In genomic region chr12:12621506-12621905, GRCm38 (mm10) we compare ENCODE assay signal across 17 mouse cellular contexts.
DNase-seq lines count a peak whose midpoint lies in the region; ATAC-seq lines count a peak whose summit lies in the region.
"Had no signal": no experiment of that assay in that cellular context is flagged by ENCODE, and none has a peak within 500 bp of the region (broad histone marks: within the 10 kb centered on the region; RNA-seq: fewer than 3 reads in every experiment).

No protein-coding gene starts in this region.

- no peak overlapping the region for H3K9ac ChIP-seq in midbrain, embryonic 14.5 days (replicated peaks; ENCODE audit: low read length)
- H3K9ac ChIP-seq: embryonic facial prominence, embryonic 12.5 days; forebrain, embryonic 13.5 days; forebrain, embryonic 15.5 days; forebrain, postnatal 0 days had no signal

- no peak for ATAC-seq in midbrain, embryonic 14.5 days (ENCODE audit: low FRiP score, low TSS enrichment)
- ATAC-seq: forebrain, embryonic 13.5 days; forebrain, embryonic 15.5 days; forebrain, postnatal 0 days had no signal

- no peak overlapping the region for H3K4me2 ChIP-seq in midbrain, embryonic 14.5 days (ENCODE audit: low read length)
- H3K4me2 ChIP-seq: embryonic facial prominence, embryonic 12.5 days; forebrain, embryonic 13.5 days; forebrain, embryonic 15.5 days had no signal

- 91% methylated on average over 9 of the region's 9 CpGs for WGBS in midbrain, embryonic 10.5 days
- 90% methylated on average over 9 of the region's 9 CpGs for WGBS in midbrain, embryonic 14.5 days
- 72% methylated on average over 9 of the region's 9 CpGs for WGBS in limb, embryonic 10.5 days

- H3K9me3 ChIP-seq in midbrain, embryonic 10.5 days (replicated peaks) = no peaks in the 10 kb centered on the region
- H3K9me3 ChIP-seq in midbrain, embryonic 14.5 days (ENCODE audit: control insufficient read depth, low read length) = no peaks in the 10 kb centered on the region
- no peaks in the 10 kb centered on the region for H3K9me3 ChIP-seq in limb, embryonic 10.5 days (replicated peaks)
- H3K9me3 ChIP-seq: embryonic facial prominence, embryonic 12.5 days; forebrain, embryonic 13.5 days; forebrain, embryonic 15.5 days had no signal

- no peak overlapping the region for H3K4me3 ChIP-seq in midbrain, embryonic 10.5 days
- H3K4me3 ChIP-seq in midbrain, embryonic 14.5 days (replicated peaks; ENCODE audit: low read depth, low read length) = no peak overlapping the region
- H3K4me3 ChIP-seq in limb, embryonic 10.5 days = no peak overlapping the region
- H3K4me3 ChIP-seq: embryonic facial prominence, embryonic 12.5 days; forebrain, embryonic 13.5 days; forebrain, embryonic 15.5 days had no signal

- 0 out of 2 replicates have a peak overlapping the region, but pooled peaks have one; percentile 50 for H3K27ac ChIP-seq in midbrain, embryonic 10.5 days (replicated peaks)
- H3K27ac ChIP-seq in midbrain, embryonic 14.5 days (replicated peaks; ENCODE audit: low read depth, low read length) = no peak overlapping the region
- H3K27ac ChIP-seq in limb, embryonic 10.5 days = peak overlapping the region; percentile 34; the same call in 1 of the 2 replicates
- H3K27ac ChIP-seq: embryonic facial prominence, embryonic 12.5 days; forebrain, embryonic 13.5 days; forebrain, embryonic 15.5 days had no signal

- H3K36me3 ChIP-seq in midbrain, embryonic 10.5 days = no peaks in the 10 kb centered on the region
- H3K36me3 ChIP-seq in midbrain, embryonic 14.5 days (ENCODE audit: control insufficient read depth, insufficient read depth, low read length) = no peaks in the 10 kb centered on the region
- H3K36me3 ChIP-seq in limb, embryonic 10.5 days = no peaks in the 10 kb centered on the region
- H3K36me3 ChIP-seq: embryonic facial prominence, embryonic 12.5 days; forebrain, embryonic 15.5 days had no signal

- H3K27me3 ChIP-seq in midbrain, embryonic 10.5 days (ENCODE audit: low read depth, poor library complexity, severe bottlenecking) = peaks cover 49% of the 10 kb centered on the region
- no peaks in the 10 kb centered on the region for H3K27me3 ChIP-seq in midbrain, embryonic 14.5 days (ENCODE audit: control insufficient read depth, insufficient read depth, low read length)
- H3K27me3 ChIP-seq in limb, embryonic 10.5 days (ENCODE audit: low read depth, poor library complexity, severe bottlenecking) = no peaks in the 10 kb centered on the region
- H3K27me3 ChIP-seq: embryonic facial prominence, embryonic 12.5 days; forebrain, embryonic 13.5 days; forebrain, embryonic 15.5 days had no signal

- peak; percentile 27 to 41 for DNase-seq in cerebellum, postnatal 14 days
- no peak for DNase-seq in cerebellum, adult 18-20 months
- no peak for DNase-seq in midbrain, embryonic 10.5 days (ENCODE audit: low spot score)
- no peak for DNase-seq in midbrain, embryonic 14.5 days
- no peak for DNase-seq in limb, embryonic 10.5 days (ENCODE audit: low spot score)
- no peak for DNase-seq in thymus, postnatal 4 days
- DNase-seq: adrenal gland, adult 2 months; adrenal gland, postnatal 10 days; adrenal gland, postnatal 25 days; cerebellum, adult 11 months; cerebellum, adult 2 months; cerebellum, adult 9-10 months; embryo, embryonic 11 days; forebrain, postnatal 0 days had no signal

- peaks cover 47% of the 10 kb centered on the region for H3K4me1 ChIP-seq in midbrain, embryonic 10.5 days
- H3K4me1 ChIP-seq in midbrain, embryonic 14.5 days (ENCODE audit: control insufficient read depth, insufficient read depth, low read length) = 0 out of 2 replicates have a peak, but pooled peaks cover 5% of the 10 kb centered on the region
- peaks cover 49% of the 10 kb centered on the region for H3K4me1 ChIP-seq in limb, embryonic 10.5 days

Comparison
In these comparisons a context has a peak if more than half of its experiments do, and no peak if none do; other contexts are left out.
1. DNase-seq: peak in cerebellum, postnatal 14 days (2 of 2); none in cerebellum, adult 18-20 months (0 of 2), midbrain, embryonic 10.5 days (single experiment), midbrain, embryonic 14.5 days (single experiment), limb, embryonic 10.5 days (single experiment) and thymus, postnatal 4 days (single experiment).